In genomic region chr13:13360045-13360444, GRCm38 (mm10) we compare ENCODE assay signal across 8 mouse cellular contexts. TPM values are rescaled to one million over a fixed set of nuclear protein-coding genes. Genes with fewer than 3 reads are reported as not detected.
DNase-seq lines count a peak whose midpoint lies in the region; ATAC-seq and TF ChIP-seq lines count a peak whose summit lies in the region.
"Not testable (repeated sequence)": the region's sequence is repeated elsewhere in the genome, so short reads cannot be mapped to it uniquely, and the experiment has no call there.
"Had no signal": no experiment of that assay in that cellular context is flagged by ENCODE, and none has a peak within 500 bp of the region (broad histone marks: within the 10 kb centered on the region; RNA-seq: fewer than 3 reads in every experiment).

No protein-coding gene starts in this region.

- H3K27me3 ChIP-seq in heart, embryonic 11.5 days (ENCODE audit: control insufficient read depth, insufficient read depth, low read length); heart, postnatal 0 days (ENCODE audit: control insufficient read depth, insufficient read depth, low read length); liver, embryonic 12.5 days (replicated peaks); lung, embryonic 16.5 days (ENCODE audit: control insufficient read depth, insufficient read depth, low read depth, low read length); stomach, embryonic 16.5 days (ENCODE audit: control insufficient read depth, insufficient read depth, low read length): not testable (repeated sequence)

- H3K4me3 ChIP-seq in heart, embryonic 11.5 days (ENCODE audit: low read depth, low read length); heart, postnatal 0 days (ENCODE audit: low read depth, low read length); liver, embryonic 12.5 days; lung, embryonic 16.5 days (ENCODE audit: low read length); stomach, embryonic 16.5 days (replicated peaks; ENCODE audit: low read length): not testable (repeated sequence)

- H3K4me1 ChIP-seq in heart, embryonic 11.5 days (ENCODE audit: control insufficient read depth, insufficient read depth, low read length); heart, postnatal 0 days (ENCODE audit: control insufficient read depth, insufficient read depth); lung, embryonic 16.5 days (replicated peaks; ENCODE audit: control insufficient read depth, insufficient read depth, low read length); stomach, embryonic 16.5 days (ENCODE audit: control insufficient read depth, insufficient read depth, low read length): not testable (repeated sequence)
- peaks cover 12% of the 10 kb centered on the region; the same call in 1 of the 2 replicates for H3K4me1 ChIP-seq in liver, embryonic 12.5 days

- peak; percentile 58 for ATAC-seq in heart, embryonic 11.5 days (replicated peaks; ENCODE audit: insufficient number of reproducible peaks, low FRiP score, low TSS enrichment)
- not testable (repeated sequence) for ATAC-seq in heart, postnatal 0 days (ENCODE audit: insufficient read depth, low read depth)
- ATAC-seq in liver, embryonic 12.5 days: peak; percentile 82
- peak; percentile 46; the same call in 1 of the 2 replicates for ATAC-seq in lung, embryonic 16.5 days (ENCODE audit: low read depth)
- 0 out of 2 replicates have a peak, but pooled peaks have one; percentile 18 for ATAC-seq in stomach, embryonic 16.5 days (ENCODE audit: insufficient read depth, low FRiP score)

- 32% methylated on average over 4 of the region's 4 CpGs for WGBS in heart, embryonic 11.5 days (ENCODE audit: insufficient replicate concordance)
- 24% methylated on average over 4 of the region's 4 CpGs for WGBS in heart, postnatal 0 days
- WGBS in liver, embryonic 12.5 days (ENCODE audit: insufficient replicate concordance): 17% methylated on average over 4 of the region's 4 CpGs
- 39% methylated on average over 4 of the region's 4 CpGs for WGBS in lung, embryonic 16.5 days
- WGBS in stomach, embryonic 16.5 days: 64% methylated on average over 4 of the region's 4 CpGs

- TF ChIP-seq EP300 in heart, postnatal 0 days (IDR thresholded peaks at IDR 0.05; ENCODE audit: low read depth): not testable (repeated sequence)

- DNase-seq in MEL-GATA-1-ER (ENCODE audit: extremely low read depth, low read depth): peak; percentile 43
- DNase-seq in c-Kit-positive CD71-positive TER-119-negative erythroid progenitor cells, embryonic 14.5 days (ENCODE audit: low read depth): peak; percentile 7
- peak; percentile 26 for DNase-seq in heart, postnatal 0 days (ENCODE audit: low spot score)

- H3K9ac ChIP-seq in heart, embryonic 11.5 days (ENCODE audit: low read depth, low read length); heart, postnatal 0 days (replicated peaks; ENCODE audit: low read depth, low read length); liver, embryonic 12.5 days; lung, embryonic 16.5 days (ENCODE audit: low read length); stomach, embryonic 16.5 days (ENCODE audit: low read length): not testable (repeated sequence)

- not testable (repeated sequence) for H3K36me3 ChIP-seq in heart, embryonic 11.5 days (ENCODE audit: control insufficient read depth, insufficient read depth, low read length); heart, postnatal 0 days (replicated peaks; ENCODE audit: control insufficient read depth, insufficient read depth, low read length); liver, embryonic 12.5 days; lung, embryonic 16.5 days (ENCODE audit: control insufficient read depth, insufficient read depth, low read length); stomach, embryonic 16.5 days (ENCODE audit: control insufficient read depth, insufficient read depth, low read length)

- 0 out of 2 replicates have a peak overlapping the region, but pooled peaks have one; percentile 15 for H3K27ac ChIP-seq in heart, embryonic 11.5 days (ENCODE audit: low read depth, low read length)
- H3K27ac ChIP-seq in heart, postnatal 0 days (ENCODE audit: low read depth); liver, embryonic 12.5 days; lung, embryonic 16.5 days (ENCODE audit: low read length); stomach, embryonic 16.5 days (ENCODE audit: low read length): not testable (repeated sequence)

- H3K9me3 ChIP-seq in heart, embryonic 11.5 days (replicated peaks; ENCODE audit: control insufficient read depth, low read length); heart, postnatal 0 days (replicated peaks; ENCODE audit: control insufficient read depth, low read length); liver, embryonic 12.5 days (replicated peaks); lung, embryonic 16.5 days (ENCODE audit: control insufficient read depth, low read length); stomach, embryonic 16.5 days (replicated peaks; ENCODE audit: control insufficient read depth, low read length): not testable (repeated sequence)

- not testable (repeated sequence) for TF ChIP-seq CTCF in heart, postnatal 0 days (IDR thresholded peaks at IDR 0.05; ENCODE audit: low read depth)

- not testable (repeated sequence) for H3K4me2 ChIP-seq in heart, embryonic 11.5 days; liver, embryonic 12.5 days; lung, embryonic 16.5 days (ENCODE audit: low read depth, low read length); stomach, embryonic 16.5 days (ENCODE audit: low read depth, low read length)
- H3K4me2 ChIP-seq in heart, postnatal 0 days (ENCODE audit: low read depth, low read length): peak overlapping the region; percentile 28; the same call in 1 of the 2 replicates

RNA-seq across cellular contexts. Expression of gene Gpr137b, which starts 33.8 kb away (rescaled TPM):
- 13.8 and 15.0 TPM in 2 replicates for polyA plus RNA-seq in heart, embryonic 11.5 days (2014; fragmentation: Nextera tagmentation; extraction: Ambion mirVana)
- 5.2 and 6.2 TPM in 2 replicates for total RNA-seq in heart, postnatal 0 days (2014; rRNA removed; ENCODE audit: low replicate concordance)
- polyA plus RNA-seq in heart, postnatal 0 days (2015; fragmentation: Nextera tagmentation; extraction: Ambion mirVana): 5.8 and 6.1 TPM in 2 replicates
- 2.7 TPM in 2 replicates for polyA plus RNA-seq in liver, embryonic 12.5 days (2016; fragmentation: Nextera tagmentation; extraction: Ambion mirVana)
- 14.2 and 18.9 TPM in 2 replicates for polyA plus RNA-seq in lung, embryonic 16.5 days (2015; fragmentation: Nextera tagmentation; extraction: Ambion mirVana)
- polyA plus RNA-seq in stomach, embryonic 16.5 days (2015; fragmentation: Nextera tagmentation; extraction: Ambion mirVana): 8.6 and 9.5 TPM in 2 replicates
- polyA plus RNA-seq: erythroblast, embryonic 14.5 days had no signal
